Mouse (Mus musculus): ENCODE data around the gene Mosmo. TPM values are rescaled to one million over a fixed set of nuclear protein-coding genes. Genes with fewer than 3 reads are reported as not detected.

Gene Mosmo
- 11.9 and 13.0 TPM in 2 replicates for polyA plus RNA-seq (2016; fragmentation: Nextera tagmentation; extraction: Ambion mirVana)

GRCm38 (mm10) chr7:120677001-120677643 lies at the start of gene Mosmo:
Mosmo (plus strand) TSS chr7:120677618.
- Histone ChIP-seq H3K27ac (replicated peaks) (peak within 1 kb of the TSS; percentile 95), H3K36me3 (no peaks in the 10 kb centered on the region), H3K4me3 (peak within 1 kb of the TSS; percentile 94), H3K27me3 (ENCODE audit: low read depth, poor library complexity, severe bottlenecking) (no peaks in the 10 kb centered on the region), H3K4me1 (peaks cover 35% of the 10 kb centered on the region), H3K9me3 (replicated peaks) (no peaks in the 10 kb centered on the region)
- DNase-seq (ENCODE audit: low spot score), result peak; percentile 85
- 2% methylated on average over 26 of the region's 44 CpGs for WGBS

- H3K36me3 ChIP-seq, result peaks cover 1% of the 10 kb centered on the region
- H3K27ac ChIP-seq (replicated peaks), result no peak overlapping the region
- no peaks in the 10 kb centered on the region for H3K9me3 ChIP-seq (replicated peaks)
- no peak overlapping the region for H3K4me3 ChIP-seq
- peaks cover 19% of the 10 kb centered on the region for H3K4me1 ChIP-seq
- H3K27me3 ChIP-seq (ENCODE audit: low read depth, poor library complexity, severe bottlenecking), result no peaks in the 10 kb centered on the region
- 81% methylated on average over 1 of the region's 1 CpGs for WGBS
- no peak for DNase-seq (ENCODE audit: low spot score)
Observed at GRCm38 (mm10) chr7:120632518-120632917, 44.9 kb upstream of the Mosmo start.

- WGBS, result 10% methylated on average over 9 of the region's 9 CpGs
- no peaks in the 10 kb centered on the region for H3K9me3 ChIP-seq (replicated peaks)
- no peaks in the 10 kb centered on the region for H3K27me3 ChIP-seq (ENCODE audit: low read depth, poor library complexity, severe bottlenecking)
- peak; percentile 20 for DNase-seq (ENCODE audit: low spot score)
- peaks cover 19% of the 10 kb centered on the region for H3K4me1 ChIP-seq
- H3K4me3 ChIP-seq, result peak overlapping the region; percentile 82
- peaks cover 19% of the 10 kb centered on the region for H3K36me3 ChIP-seq
- peak overlapping the region; percentile 93 for H3K27ac ChIP-seq (replicated peaks)
Observed at GRCm38 (mm10) chr7:120634301-120634700, 43.1 kb upstream of the Mosmo start.

GRCm38 (mm10) chr7:120634711-120635361 lies 42.6 kb upstream of the Mosmo start, which contains the start of gene Uqcrc2:
Uqcrc2 (plus strand) TSS chr7:120635176.
- Histone ChIP-seq H3K9me3 (replicated peaks) (no peaks in the 10 kb centered on the region), H3K4me1 (peaks cover 19% of the 10 kb centered on the region), H3K27ac (replicated peaks) (peak within 1 kb of the TSS; percentile 93), H3K36me3 (peaks cover 24% of the 10 kb centered on the region), H3K27me3 (ENCODE audit: low read depth, poor library complexity, severe bottlenecking) (no peaks in the 10 kb centered on the region), H3K4me3 (peak within 1 kb of the TSS; percentile 82)
- under 1% methylated on average over 45 of the region's 45 CpGs for WGBS
- DNase-seq (ENCODE audit: low spot score), result peak; percentile 92

GRCm38 (mm10) chr7:120635362-120635781 lies 42.0 kb upstream of the Mosmo start:
- H3K9me3 ChIP-seq (replicated peaks), result no peaks in the 10 kb centered on the region
- peak overlapping the region; percentile 82 for H3K4me3 ChIP-seq
- no peaks in the 10 kb centered on the region for H3K27me3 ChIP-seq (ENCODE audit: low read depth, poor library complexity, severe bottlenecking)
- peak overlapping the region; percentile 93 for H3K27ac ChIP-seq (replicated peaks)
- H3K4me1 ChIP-seq, result peaks cover 19% of the 10 kb centered on the region
- DNase-seq (ENCODE audit: low spot score), result no peak
- peaks cover 30% of the 10 kb centered on the region for H3K36me3 ChIP-seq
- under 1% methylated on average over 32 of the region's 32 CpGs for WGBS

- H3K4me3 ChIP-seq, result peak overlapping the region; percentile 82
- H3K9me3 ChIP-seq (replicated peaks), result no peaks in the 10 kb centered on the region
- peaks cover 19% of the 10 kb centered on the region for H3K4me1 ChIP-seq
- H3K27me3 ChIP-seq (ENCODE audit: low read depth, poor library complexity, severe bottlenecking), result no peaks in the 10 kb centered on the region
- peaks cover 34% of the 10 kb centered on the region for H3K36me3 ChIP-seq
- DNase-seq (ENCODE audit: low spot score), result peak; percentile 14
- H3K27ac ChIP-seq (replicated peaks), result peak overlapping the region; percentile 93
- 5% methylated on average over 11 of the region's 11 CpGs for WGBS
Observed at GRCm38 (mm10) chr7:120635821-120636220, 41.6 kb upstream of the Mosmo start.

GRCm38 (mm10) chr7:120643217-120643616 lies 34.2 kb upstream of the Mosmo start:
- 59% methylated on average over 4 of the region's 4 CpGs for WGBS
- H3K36me3 ChIP-seq, result peaks cover 100% of the 10 kb centered on the region
- no peaks in the 10 kb centered on the region for H3K9me3 ChIP-seq (replicated peaks)
- no peak for DNase-seq (ENCODE audit: low spot score)
- H3K27ac ChIP-seq (replicated peaks), result no peak overlapping the region
- H3K27me3 ChIP-seq (ENCODE audit: low read depth, poor library complexity, severe bottlenecking), result no peaks in the 10 kb centered on the region
- no peaks in the 10 kb centered on the region for H3K4me1 ChIP-seq
- no peak overlapping the region for H3K4me3 ChIP-seq

- no peaks in the 10 kb centered on the region for H3K27me3 ChIP-seq (ENCODE audit: low read depth, poor library complexity, severe bottlenecking)
Observed at GRCm38 (mm10) chr7:120647849-120648248, 29.6 kb upstream of the Mosmo start.

GRCm38 (mm10) chr7:120662079-120662478 lies 15.3 kb upstream of the Mosmo start:
- no peak for DNase-seq (ENCODE audit: low spot score)
- 94% methylated on average over 4 of the region's 4 CpGs for WGBS
- Histone ChIP-seq H3K36me3 (peaks cover 39% of the 10 kb centered on the region), H3K4me1 (no peaks in the 10 kb centered on the region), H3K27ac (replicated peaks) (no peak overlapping the region), H3K9me3 (replicated peaks) (no peaks in the 10 kb centered on the region), H3K4me3 (no peak overlapping the region), H3K27me3 (ENCODE audit: low read depth, poor library complexity, severe bottlenecking) (no peaks in the 10 kb centered on the region)

More at GRCm38 (mm10) chr7:120647849-120648248, 29.6 kb upstream of the Mosmo start:
- no peak for DNase-seq (ENCODE audit: low spot score)
- Histone ChIP-seq H3K4me3 (no peak overlapping the region), H3K27ac (replicated peaks) (no peak overlapping the region), H3K4me1 (no peaks in the 10 kb centered on the region), H3K9me3 (replicated peaks) (no peaks in the 10 kb centered on the region), H3K36me3 (peaks cover 100% of the 10 kb centered on the region)
- 93% methylated on average over 2 of the region's 2 CpGs for WGBS

GRCm38 (mm10) chr7:120670153-120670875 lies 7.1 kb upstream of the Mosmo start, which contains the start of gene Pdzd9:
Pdzd9 (minus strand) TSS chr7:120670343.
- no peaks in the 10 kb centered on the region for H3K9me3 ChIP-seq (replicated peaks)
- 27% methylated on average over 14 of the region's 14 CpGs for WGBS
- no peaks in the 10 kb centered on the region for H3K4me1 ChIP-seq
- H3K27ac ChIP-seq (replicated peaks), result no peak within 1 kb of the TSS
- no peaks in the 10 kb centered on the region for H3K27me3 ChIP-seq (ENCODE audit: low read depth, poor library complexity, severe bottlenecking)
- H3K4me3 ChIP-seq, result no peak within 1 kb of the TSS
- no peaks in the 10 kb centered on the region for H3K36me3 ChIP-seq
- DNase-seq (ENCODE audit: low spot score), result peak; percentile 81

- Histone ChIP-seq H3K27me3 (ENCODE audit: low read depth, poor library complexity, severe bottlenecking) (no peaks in the 10 kb centered on the region), H3K36me3 (no peaks in the 10 kb centered on the region), H3K4me3 (no peak overlapping the region), H3K27ac (replicated peaks) (no peak overlapping the region), H3K9me3 (replicated peaks) (no peaks in the 10 kb centered on the region), H3K4me1 (peaks cover 2% of the 10 kb centered on the region)
- no peak for DNase-seq (ENCODE audit: low spot score)
- WGBS, result 70% methylated on average over 2 of the region's 2 CpGs
Observed at GRCm38 (mm10) chr7:120671271-120671670, 6.1 kb upstream of the Mosmo start.

- WGBS, result 2% methylated on average over 42 of the region's 42 CpGs
- H3K4me3 ChIP-seq, result peak overlapping the region; percentile 94
Observed at GRCm38 (mm10) chr7:120677764-120678531, 530 bp downstream of the Mosmo start.

More at GRCm38 (mm10) chr7:120677764-120678531, 530 bp downstream of the Mosmo start:
- no peaks in the 10 kb centered on the region for H3K9me3 ChIP-seq (replicated peaks)
- DNase-seq (ENCODE audit: low spot score), result no peak
- no peaks in the 10 kb centered on the region for H3K36me3 ChIP-seq
- H3K27ac ChIP-seq (replicated peaks), result peak overlapping the region; percentile 95
- peaks cover 35% of the 10 kb centered on the region for H3K4me1 ChIP-seq
- H3K27me3 ChIP-seq (ENCODE audit: low read depth, poor library complexity, severe bottlenecking), result no peaks in the 10 kb centered on the region
